Mouse (Mus musculus): ENCODE measurements around the gene Ggact.

Gene Ggact

GRCm38 (mm10) chr14:122871841-122872580 lies 41.5 kb downstream of the Ggact start:
- in situ Hi-C loops (cut with MboI, MseI): no loop called here

GRCm38 (mm10) chr14:122869831-122870230 lies 43.7 kb downstream of the Ggact start:
- in situ Hi-C loops (cut with MboI, MseI): loop anchor here (5.0 kb wide), 1 partner anchor 63 kb away; no protein-coding TSS in a partner anchor

- in situ Hi-C loops (cut with MboI, MseI): loop anchor here (5.0 kb wide), 1 partner anchor 60 kb away; no protein-coding TSS in a partner anchor
Observed at GRCm38 (mm10) chr14:122867531-122868285, 45.8 kb downstream of the Ggact start.

GRCm38 (mm10) chr14:122865462-122866129 lies 48.0 kb downstream of the Ggact start:
- in situ Hi-C loops (cut with MboI, MseI): loop anchor here (5.0 kb wide), 1 partner anchor 58 kb away; no protein-coding TSS in a partner anchor

GRCm38 (mm10) chr14:122862623-122863022 lies 50.9 kb downstream of the Ggact start:
- in situ Hi-C loops (cut with MboI, MseI): no loop called here

- in situ Hi-C loops (cut with MboI, MseI): no loop called here
Observed at GRCm38 (mm10) chr14:122859792-122860191, 53.8 kb downstream of the Ggact start.

GRCm38 (mm10) chr14:122852506-122853057 lies 61.0 kb downstream of the Ggact start:
- in situ Hi-C loops (cut with MboI, MseI): no loop called here

GRCm38 (mm10) chr14:122837018-122837417 lies 76.5 kb downstream of the Ggact start:
- in situ Hi-C loops (cut with MboI, MseI): no loop called here

- in situ Hi-C loops (cut with MboI, MseI): no loop called here
Observed at GRCm38 (mm10) chr14:122836221-122836620, 77.3 kb downstream of the Ggact start.

- in situ Hi-C loops (cut with MboI, MseI): no loop called here
Observed at GRCm38 (mm10) chr14:122835487-122836190, 77.9 kb downstream of the Ggact start.

- in situ Hi-C loops (cut with MboI, MseI): no loop called here
Observed at GRCm38 (mm10) chr14:122834753-122835152, 78.8 kb downstream of the Ggact start.

GRCm38 (mm10) chr14:122833666-122834065 lies 79.9 kb downstream of the Ggact start:
- in situ Hi-C loops (cut with MboI, MseI): no loop called here

GRCm38 (mm10) chr14:122830433-122830832 lies 83.1 kb downstream of the Ggact start:
- in situ Hi-C loops (cut with MboI, MseI): no loop called here

- in situ Hi-C loops (cut with MboI, MseI): no loop called here
Observed at GRCm38 (mm10) chr14:122825464-122825863, 88.1 kb downstream of the Ggact start.

GRCm38 (mm10) chr14:122823791-122824190 lies 89.8 kb downstream of the Ggact start:
- in situ Hi-C loops (cut with MboI, MseI): no loop called here

- in situ Hi-C loops (cut with MboI, MseI): no loop called here
Observed at GRCm38 (mm10) chr14:122821002-122821401, 92.6 kb downstream of the Ggact start.

- in situ Hi-C loops (cut with MboI, MseI): no loop called here
Observed at GRCm38 (mm10) chr14:122800296-122800695, 113.3 kb downstream of the Ggact start.

- in situ Hi-C loops (cut with MboI, MseI): no loop called here
Observed at GRCm38 (mm10) chr14:122793368-122793767, 120.2 kb downstream of the Ggact start.

- in situ Hi-C loops (cut with MboI, MseI): no loop called here
Observed at GRCm38 (mm10) chr14:122790111-122790510, 123.4 kb downstream of the Ggact start.

GRCm38 (mm10) chr14:122788199-122788598 lies 125.4 kb downstream of the Ggact start:
- in situ Hi-C loops (cut with MboI, MseI): no loop called here

- in situ Hi-C loops (cut with MboI, MseI): no loop called here
Observed at GRCm38 (mm10) chr14:122784701-122785100, 128.9 kb downstream of the Ggact start.

Data from regulatory T cell (primary cell).